Mouse (Mus musculus): Measurements from ENCODE around the gene Taok3. TPM values are rescaled to one million over a fixed set of nuclear protein-coding genes. Genes with fewer than 3 reads are reported as not detected.

Gene Taok3
- polyA plus RNA-seq, 1 experiment, result 7.7 TPM

DNA sequence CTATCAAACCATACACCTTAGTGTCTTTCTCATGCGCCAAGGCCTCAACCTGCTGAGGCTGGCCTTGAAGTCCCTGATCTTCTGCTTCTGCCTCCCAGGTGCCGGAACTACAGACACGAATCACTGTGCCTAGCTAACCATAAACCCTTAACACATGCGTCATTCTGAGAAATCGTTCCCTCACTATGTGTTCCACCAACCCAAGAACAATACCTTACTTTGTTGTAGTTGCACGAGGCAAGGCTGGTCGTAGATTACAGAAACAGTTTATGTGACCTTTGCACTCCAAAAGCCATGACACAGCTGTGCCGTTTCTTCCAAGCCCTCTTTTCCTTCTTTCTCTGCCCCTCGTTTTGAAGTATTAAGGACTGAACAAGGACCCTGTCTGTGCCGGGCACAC, 40.6 kb downstream of the Taok3 start:
- no peak for TF ChIP-seq POLR2AphosphoS2 (IDR thresholded peaks at IDR 0.05; ENCODE audit: insufficient read length, low read depth)
- no peak for TF ChIP-seq USF1 (IDR thresholded peaks at IDR 0.05; ENCODE audit: low read depth)
- TF ChIP-seq TCF12 (IDR thresholded peaks at IDR 0.05; ENCODE audit: insufficient read depth, poor library complexity, severe bottlenecking), result no peak
- no peak for TF ChIP-seq MYOD1 (IDR thresholded peaks at IDR 0.05; ENCODE audit: control insufficient read depth in 1 of 3, insufficient read length in 2 of 3, low read depth in 2 of 3)
- TF ChIP-seq CEBPB (IDR thresholded peaks at IDR 0.05; ENCODE audit: insufficient read depth, poor library complexity, severe bottlenecking), result no peak
- no peak for TF ChIP-seq SRF (IDR thresholded peaks at IDR 0.05; ENCODE audit: control insufficient read depth, insufficient read length, low read depth)
- no peak for TF ChIP-seq MYOG (IDR thresholded peaks at IDR 0.05; ENCODE audit: control insufficient read depth in 1 of 3, insufficient read depth in 1 of 3, insufficient read length in 2 of 3, low read depth in 2 of 3)
- Histone ChIP-seq H3K4me3 (no peak overlapping the region), H3ac (ENCODE audit: control insufficient read depth, insufficient read length) (no peak overlapping the region), H3K79me2 (ENCODE audit: control insufficient read depth, insufficient read depth) (peaks cover 5% of the 10 kb centered on the region), H3K4me2 (ENCODE audit: low read depth) (no peak overlapping the region), H3K27me3 (ENCODE audit: control insufficient read depth, insufficient read depth, insufficient read length) (no peaks in the 10 kb centered on the region), H3K36me3 (ENCODE audit: control insufficient read depth, insufficient read depth) (no peaks in the 10 kb centered on the region)

DNA sequence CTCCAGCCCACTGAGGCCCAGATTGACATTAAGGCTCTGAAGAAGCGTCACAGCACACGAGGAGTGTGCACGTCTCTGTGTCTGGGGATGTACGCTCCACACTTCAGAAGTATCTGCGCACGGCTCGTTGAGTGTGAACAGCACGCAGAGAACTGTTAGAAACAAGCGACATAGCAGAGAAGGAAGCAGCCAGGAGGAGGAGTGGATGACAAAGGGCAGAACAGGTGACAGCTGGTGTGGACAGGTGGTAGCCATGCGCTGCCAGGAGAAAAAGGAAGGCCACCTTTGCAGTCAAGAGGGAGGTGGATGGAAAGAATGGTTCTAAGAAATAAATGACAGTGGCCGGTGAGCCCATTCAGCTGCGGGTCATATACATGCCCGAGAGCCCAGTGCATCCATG, 43.9 kb downstream of the Taok3 start:
- Histone ChIP-seq H3K4me2 (ENCODE audit: low read depth) (no peak overlapping the region), H3K36me3 (ENCODE audit: control insufficient read depth, insufficient read depth) (no peaks in the 10 kb centered on the region), H3K4me3 (no peak overlapping the region), H3K79me2 (ENCODE audit: control insufficient read depth, insufficient read depth) (no peaks in the 10 kb centered on the region), H3K27me3 (ENCODE audit: control insufficient read depth, insufficient read depth, insufficient read length) (no peaks in the 10 kb centered on the region), H3ac (ENCODE audit: control insufficient read depth, insufficient read length) (no peak overlapping the region)
- TF ChIP-seq MYOG (IDR thresholded peaks at IDR 0.05; ENCODE audit: control insufficient read depth in 1 of 3, insufficient read depth in 1 of 3, insufficient read length in 2 of 3, low read depth in 2 of 3) (peak in 1 of 3 experiments; percentile 29), E2F4 (IDR thresholded peaks at IDR 0.05; ENCODE audit: insufficient read depth) (no peak), POLR2A (IDR thresholded peaks at IDR 0.05; ENCODE audit: insufficient read length, low read depth) (no peak), TCF3 (IDR thresholded peaks at IDR 0.05; ENCODE audit: insufficient read length, low read depth) (no peak), MYOD1 (IDR thresholded peaks at IDR 0.05; ENCODE audit: control insufficient read depth in 1 of 3, insufficient read length in 2 of 3, low read depth in 2 of 3) (peak in 1 of 3 experiments; percentile 56)

DNA sequence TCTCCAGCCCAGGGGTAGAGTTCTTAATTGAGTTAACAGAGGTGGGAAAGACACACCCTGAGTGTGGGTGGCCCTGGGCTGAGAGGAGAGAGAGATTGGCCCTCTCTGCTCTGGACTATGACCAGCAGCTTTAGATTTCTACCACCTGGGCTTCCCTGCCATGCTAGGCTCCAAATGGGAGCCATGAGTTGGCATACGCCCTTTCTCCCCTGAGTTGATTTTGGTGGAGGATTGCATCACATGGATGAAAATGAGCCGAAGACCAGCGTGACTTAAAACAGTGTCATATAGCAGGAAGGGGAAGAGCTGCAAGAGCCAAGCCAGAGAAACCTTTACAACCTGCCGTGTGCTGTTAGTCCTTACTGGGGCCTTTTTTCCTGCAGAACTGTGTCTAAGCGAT, 44.6 kb downstream of the Taok3 start:
- no peak overlapping the region for H3K4me3 ChIP-seq
- H3K36me3 ChIP-seq (ENCODE audit: control insufficient read depth, insufficient read depth), result no peaks in the 10 kb centered on the region
- no peak overlapping the region for H3ac ChIP-seq (ENCODE audit: control insufficient read depth, insufficient read length)
- TF ChIP-seq SRF (IDR thresholded peaks at IDR 0.05; ENCODE audit: control insufficient read depth, insufficient read length, low read depth), result no peak
- TF ChIP-seq MAX (IDR thresholded peaks at IDR 0.05; ENCODE audit: low read depth), result no peak
- TF ChIP-seq TCF3 (IDR thresholded peaks at IDR 0.05; ENCODE audit: insufficient read length, low read depth), result no peak
- no peak for TF ChIP-seq POLR2A (IDR thresholded peaks at IDR 0.05; ENCODE audit: insufficient read length, low read depth)
- no peak for TF ChIP-seq POLR2AphosphoS2 (IDR thresholded peaks at IDR 0.05; ENCODE audit: insufficient read length, low read depth)
- TF ChIP-seq MYOD1 (IDR thresholded peaks at IDR 0.05; ENCODE audit: control insufficient read depth in 1 of 3, insufficient read length in 2 of 3, low read depth in 2 of 3), result no peak
- no peaks in the 10 kb centered on the region for H3K27me3 ChIP-seq (ENCODE audit: control insufficient read depth, insufficient read depth, insufficient read length)
- H3K79me2 ChIP-seq (ENCODE audit: control insufficient read depth, insufficient read depth), result no peaks in the 10 kb centered on the region
- H3K4me2 ChIP-seq (ENCODE audit: low read depth), result no peak overlapping the region

GRCm38 (mm10) chr5:117164923-117165322, 45.0 kb downstream of the Taok3 start:
- no peak overlapping the region for H3K4me3 ChIP-seq
- TF ChIP-seq MAX (IDR thresholded peaks at IDR 0.05; ENCODE audit: low read depth) (no peak), MYOG (IDR thresholded peaks at IDR 0.05; ENCODE audit: control insufficient read depth in 1 of 3, insufficient read depth in 1 of 3, insufficient read length in 2 of 3, low read depth in 2 of 3) (no peak), USF1 (IDR thresholded peaks at IDR 0.05; ENCODE audit: low read depth) (no peak), TCF3 (IDR thresholded peaks at IDR 0.05; ENCODE audit: insufficient read length, low read depth) (no peak)
- H3K79me2 ChIP-seq (ENCODE audit: control insufficient read depth, insufficient read depth), result no peaks in the 10 kb centered on the region
- no peaks in the 10 kb centered on the region for H3K27me3 ChIP-seq (ENCODE audit: control insufficient read depth, insufficient read depth, insufficient read length)
- H3K36me3 ChIP-seq (ENCODE audit: control insufficient read depth, insufficient read depth), result no peaks in the 10 kb centered on the region
- H3K4me2 ChIP-seq (ENCODE audit: low read depth), result no peak overlapping the region
- H3ac ChIP-seq (ENCODE audit: control insufficient read depth, insufficient read length), result no peak overlapping the region

GRCm38 (mm10) chr5:117165946-117166345, 46.0 kb downstream of the Taok3 start:
- no peak overlapping the region for H3K4me2 ChIP-seq (ENCODE audit: low read depth)
- no peaks in the 10 kb centered on the region for H3K27me3 ChIP-seq (ENCODE audit: control insufficient read depth, insufficient read depth, insufficient read length)
- no peak overlapping the region for H3ac ChIP-seq (ENCODE audit: control insufficient read depth, insufficient read length)
- no peak for TF ChIP-seq MYOD1 (IDR thresholded peaks at IDR 0.05; ENCODE audit: control insufficient read depth in 1 of 3, insufficient read length in 2 of 3, low read depth in 2 of 3)
- H3K4me3 ChIP-seq, result no peak overlapping the region
- no peaks in the 10 kb centered on the region for H3K36me3 ChIP-seq (ENCODE audit: control insufficient read depth, insufficient read depth)
- no peaks in the 10 kb centered on the region for H3K79me2 ChIP-seq (ENCODE audit: control insufficient read depth, insufficient read depth)

GRCm38 (mm10) chr5:117166811-117167365, 47.0 kb downstream of the Taok3 start:
- H3ac ChIP-seq (ENCODE audit: control insufficient read depth, insufficient read length), result no peak overlapping the region
- H3K27me3 ChIP-seq (ENCODE audit: control insufficient read depth, insufficient read depth, insufficient read length), result no peaks in the 10 kb centered on the region

More at GRCm38 (mm10) chr5:117166811-117167365, 47.0 kb downstream of the Taok3 start:
- Histone ChIP-seq H3K79me2 (ENCODE audit: control insufficient read depth, insufficient read depth) (no peaks in the 10 kb centered on the region), H3K4me3 (no peak overlapping the region), H3K4me2 (ENCODE audit: low read depth) (no peak overlapping the region), H3K36me3 (ENCODE audit: control insufficient read depth, insufficient read depth) (no peaks in the 10 kb centered on the region)
- TF ChIP-seq MYOD1 (IDR thresholded peaks at IDR 0.05; ENCODE audit: control insufficient read depth in 1 of 3, insufficient read length in 2 of 3, low read depth in 2 of 3) (no peak), USF1 (IDR thresholded peaks at IDR 0.05; ENCODE audit: low read depth) (no peak), REST (IDR thresholded peaks at IDR 0.05; ENCODE audit: insufficient read depth, insufficient read length) (no peak), MAX (IDR thresholded peaks at IDR 0.05; ENCODE audit: low read depth) (no peak), POLR2A (IDR thresholded peaks at IDR 0.05; ENCODE audit: insufficient read length, low read depth) (no peak), TCF3 (IDR thresholded peaks at IDR 0.05; ENCODE audit: insufficient read length, low read depth) (no peak), MYOG (IDR thresholded peaks at IDR 0.05; ENCODE audit: control insufficient read depth in 1 of 3, insufficient read depth in 1 of 3, insufficient read length in 2 of 3, low read depth in 2 of 3) (no peak), E2F4 (IDR thresholded peaks at IDR 0.05; ENCODE audit: insufficient read depth) (no peak), POLR2AphosphoS2 (IDR thresholded peaks at IDR 0.05; ENCODE audit: insufficient read length, low read depth) (no peak), SRF (IDR thresholded peaks at IDR 0.05; ENCODE audit: control insufficient read depth, insufficient read length, low read depth) (no peak), TCF12 (IDR thresholded peaks at IDR 0.05; ENCODE audit: insufficient read depth, poor library complexity, severe bottlenecking) (no peak), CEBPB (IDR thresholded peaks at IDR 0.05; ENCODE audit: insufficient read depth, poor library complexity, severe bottlenecking) (no peak)

All from myocyte (in vitro differentiated cells).